Mouse (Mus musculus) brain, embryonic 14.5 days (tissue): ENCODE measurements around the gene Mpp3. TPM values are rescaled to one million over a fixed set of nuclear protein-coding genes. Genes with fewer than 3 reads are reported as not detected.

ENCODE experiments used
- DNase-seq: peaks from one replicate; pipeline ENCODE4 v3.0.0-alpha.2; 2011; ENCODE audit warnings: low read depth
- CTCF ChIP-seq: fragments of 200-500 bp; IDR thresholded peaks from 2 replicates; pipeline ENCODE4 v1.5.1; 2012; ENCODE audit warnings: inconsistent platforms, mild to moderate bottlenecking, moderate library complexity, borderline replicate concordance; ENCODE audit not compliant: insufficient read depth, insufficient read length; ENCODE audit errors: extremely low read depth
- POLR2A ChIP-seq: fragments of 200-500 bp; IDR thresholded peaks from 2 replicates; pipeline ENCODE4 v1.6.1; 2012; ENCODE audit warnings: mild to moderate bottlenecking, inconsistent platforms, borderline replicate concordance; ENCODE audit not compliant: poor library complexity, insufficient read depth, insufficient read length, severe bottlenecking; ENCODE audit errors: extremely low read depth
- polyA plus RNA-seq: library from polyadenylated mRNA; depleted of rRNA; stranded (reverse); fragments of >200 nt; gene quantifications from 2 replicates; pipeline ENCODE4 v1.2.3, GENCODE M21; 2012; rRNA removed

Gene Mpp3
- polyA plus RNA-seq, 1 experiment, result 50.9 TPM

- TF ChIP-seq POLR2A, result no peak
- no peak for TF ChIP-seq CTCF
- DNase-seq, result no peak
Measured at GRCm38 (mm10) chr11:101968311-101968710, 60.0 kb downstream of the Mpp3 start.

- DNase-seq, result no peak
- TF ChIP-seq CTCF, result no peak
- TF ChIP-seq POLR2A, result no peak
Measured at GRCm38 (mm10) chr11:101966965-101967614, 61.2 kb downstream of the Mpp3 start, which contains the start of gene Sost. Gene Sost, minus strand, starts transcription at chr11:101967015.

GRCm38 (mm10) chr11:101965553-101965952 lies 62.7 kb downstream of the Mpp3 start:
- DNase-seq, result no peak

GRCm38 (mm10) chr11:101964647-101965046 lies 63.6 kb downstream of the Mpp3 start:
- TF ChIP-seq CTCF, result no peak
- no peak for TF ChIP-seq POLR2A
- DNase-seq, result no peak

More at GRCm38 (mm10) chr11:101965553-101965952, 62.7 kb downstream of the Mpp3 start:
- no peak for TF ChIP-seq POLR2A

- TF ChIP-seq POLR2A, result no peak
- TF ChIP-seq CTCF, result no peak
- DNase-seq, result peak; percentile 54
Measured at GRCm38 (mm10) chr11:101963473-101964291, 64.6 kb downstream of the Mpp3 start.

GRCm38 (mm10) chr11:101963043-101963442 lies 65.2 kb downstream of the Mpp3 start:
- DNase-seq, result no peak
- TF ChIP-seq POLR2A, result no peak
- TF ChIP-seq CTCF, result no peak

GRCm38 (mm10) chr11:101957476-101957875 lies 70.8 kb downstream of the Mpp3 start:
- TF ChIP-seq CTCF (no peak), POLR2A (no peak)
- DNase-seq, result peak; percentile 46

GRCm38 (mm10) chr11:101953441-101953840 lies 74.8 kb downstream of the Mpp3 start:
- no peak for DNase-seq
- no peak for TF ChIP-seq POLR2A
- TF ChIP-seq CTCF, result no peak

- peak; percentile 37 for DNase-seq
Measured at GRCm38 (mm10) chr11:101952541-101953341, 75.5 kb downstream of the Mpp3 start.

GRCm38 (mm10) chr11:101950021-101950420 lies 78.2 kb downstream of the Mpp3 start:
- DNase-seq, result no peak
- TF ChIP-seq POLR2A (no peak), CTCF (no peak)

More at GRCm38 (mm10) chr11:101952541-101953341, 75.5 kb downstream of the Mpp3 start:
- no peak for TF ChIP-seq POLR2A
- TF ChIP-seq CTCF, result no peak

Other genes with a start within 250 kb of the Mpp3 start
- gene Etv4, start 243.1 kb downstream of the Mpp3 start, polyA plus RNA-seq, result 7.3 and 10.4 TPM in 2 replicates
- 0.35 and 0.36 TPM in 2 replicates for gene Meox1, start 134.1 kb downstream of the Mpp3 start, polyA plus RNA-seq
- gene Sost, start 61.4 kb downstream of the Mpp3 start, polyA plus RNA-seq, result 0.22 and 0.23 TPM in 2 replicates
- not detected in 2 replicates for gene Cfap97d1, start 44.2 kb downstream of the Mpp3 start, polyA plus RNA-seq
- gene Dusp3, start 41.4 kb downstream of the Mpp3 start, polyA plus RNA-seq, result 9.7 and 15.4 TPM in 2 replicates
- 0.11 and 0.15 TPM in 2 replicates for gene Cd300lg, start 13.0 kb upstream of the Mpp3 start, polyA plus RNA-seq
- gene Mpp2, start 60.1 kb upstream of the Mpp3 start, polyA plus RNA-seq, result 49.9 and 51.5 TPM in 2 replicates
- not detected in 2 replicates for gene Ppy, start 72.9 kb upstream of the Mpp3 start, polyA plus RNA-seq
- gene Pyy, start 79.4 kb upstream of the Mpp3 start, polyA plus RNA-seq, result 1.8 and 4.0 TPM in 2 replicates
- 0.04 and 0.05 TPM in 2 replicates for gene Nags, start 117.1 kb upstream of the Mpp3 start, polyA plus RNA-seq
- 36.3 and 38.6 TPM in 2 replicates for gene Tmem101, start 127.9 kb upstream of the Mpp3 start, polyA plus RNA-seq
- gene Lsm12, start 156.8 kb upstream of the Mpp3 start, polyA plus RNA-seq, result 36.5 and 47.6 TPM in 2 replicates
- 56.9 and 67.0 TPM in 2 replicates for gene G6pc3, start 161.2 kb upstream of the Mpp3 start, polyA plus RNA-seq
- gene Hdac5, start 201.7 kb upstream of the Mpp3 start, polyA plus RNA-seq, result 147 and 153 TPM in 2 replicates
- gene BC030867, start 220.4 kb upstream of the Mpp3 start, polyA plus RNA-seq, result 5.0 and 8.2 TPM in 2 replicates
- 0.25 and 0.56 TPM in 2 replicates for gene Asb16, start 240.3 kb upstream of the Mpp3 start, polyA plus RNA-seq